Mouse (Mus musculus): ENCODE data around the gene Magi1. TPM values are rescaled to one million over a fixed set of nuclear protein-coding genes. Genes with fewer than 3 reads are reported as not detected.

The Magi1 gene
- polyA plus RNA-seq, 1 experiment from 2014 or later: 1.9 TPM

DNA sequence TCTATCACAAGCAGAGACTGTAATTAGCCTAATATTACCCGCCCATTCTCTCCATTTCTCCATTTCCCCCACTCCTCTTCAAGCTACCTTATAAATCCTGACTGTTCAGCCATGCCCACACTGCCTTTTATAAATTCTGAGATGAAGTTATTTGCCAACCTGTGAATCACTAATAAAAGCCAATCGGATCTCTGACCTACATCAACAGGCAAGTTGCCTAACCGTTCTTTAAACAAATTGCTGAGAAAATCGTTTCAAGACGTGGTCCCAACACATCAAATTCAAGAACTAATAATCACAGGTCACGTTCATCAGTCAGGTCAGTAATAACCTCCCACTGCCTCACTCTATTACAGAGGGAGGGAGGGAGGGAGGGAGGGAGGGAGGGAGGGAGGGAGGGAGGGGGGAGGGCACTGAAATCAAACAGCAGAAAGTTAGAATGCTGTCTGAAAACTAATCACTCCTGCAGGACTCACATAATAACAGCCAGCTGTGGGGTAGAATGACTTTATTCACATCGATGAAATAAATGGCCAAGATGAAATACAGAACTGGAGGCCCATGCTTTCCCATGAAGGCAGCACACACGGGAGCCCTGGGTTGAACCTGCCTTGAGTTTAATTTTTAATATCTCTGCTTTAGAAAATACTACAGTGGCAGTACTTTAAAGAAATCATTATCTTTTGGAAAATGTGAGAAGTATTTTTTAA lies 215.8 kb downstream of the Magi1 start:
- Histone ChIP-seq H3K27me3 (ENCODE audit: insufficient read depth, low read length) (no peaks in the 10 kb centered on the region), H3K27ac (ENCODE audit: low read depth) (no peak overlapping the region), H3K9ac (replicated peaks) (no peak overlapping the region), H3K4me1 (ENCODE audit: insufficient read depth) (peaks cover 8% of the 10 kb centered on the region), H3K4me2 (ENCODE audit: low read depth, low read length) (no peak overlapping the region), H3K4me3 (ENCODE audit: low read depth, low read length) (no peak overlapping the region), H3K9me3 (ENCODE audit: low read length) (no peaks in the 10 kb centered on the region), H3K36me3 (replicated peaks; ENCODE audit: insufficient read depth, low read length) (no peaks in the 10 kb centered on the region)
- no peak for ATAC-seq
- 65% methylated on average over 8 of the region's 8 CpGs for WGBS (ENCODE audit: insufficient replicate concordance)
- no peak for DNase-seq
- TF ChIP-seq CTCF (IDR thresholded peaks at IDR 0.05; ENCODE audit: low read depth): no peak
- no peak for TF ChIP-seq EP300 (IDR thresholded peaks at IDR 0.05; ENCODE audit: low read depth)

DNA sequence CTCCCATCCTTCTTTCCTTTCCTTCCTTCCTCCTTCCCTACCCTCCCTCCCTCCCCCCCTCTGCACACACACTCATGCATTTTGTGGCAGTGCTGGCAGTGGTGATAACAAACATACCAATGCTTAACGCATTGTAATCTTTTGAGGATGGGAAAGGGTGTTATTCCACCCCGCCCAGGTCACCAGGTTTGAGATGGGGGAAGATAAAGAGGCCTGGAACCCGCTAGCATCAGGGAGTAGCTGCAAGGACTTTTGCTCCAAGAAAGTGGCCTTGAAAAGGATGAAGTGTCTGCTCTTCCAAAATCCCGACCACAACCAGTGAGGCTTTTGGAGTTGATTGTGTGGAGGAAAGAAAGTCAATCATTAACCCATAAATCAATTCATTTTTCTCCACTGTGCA lies 218.9 kb downstream of the Magi1 start:
- Histone ChIP-seq H3K27ac (ENCODE audit: low read depth) (no peak overlapping the region), H3K4me3 (ENCODE audit: low read depth, low read length) (no peak overlapping the region), H3K9ac (replicated peaks) (no peak overlapping the region), H3K36me3 (replicated peaks; ENCODE audit: insufficient read depth, low read length) (no peaks in the 10 kb centered on the region), H3K27me3 (ENCODE audit: insufficient read depth, low read length) (no peaks in the 10 kb centered on the region), H3K9me3 (ENCODE audit: low read length) (no peaks in the 10 kb centered on the region), H3K4me1 (ENCODE audit: insufficient read depth) (peaks cover 8% of the 10 kb centered on the region), H3K4me2 (ENCODE audit: low read depth, low read length) (no peak overlapping the region)
- TF ChIP-seq CTCF (IDR thresholded peaks at IDR 0.05; ENCODE audit: low read depth) (no peak), EP300 (IDR thresholded peaks at IDR 0.05; ENCODE audit: low read depth) (no peak)
- ATAC-seq (no peak), DNase-seq (no peak)
- WGBS (ENCODE audit: insufficient replicate concordance): 34% methylated on average over 4 of the region's 4 CpGs

DNA sequence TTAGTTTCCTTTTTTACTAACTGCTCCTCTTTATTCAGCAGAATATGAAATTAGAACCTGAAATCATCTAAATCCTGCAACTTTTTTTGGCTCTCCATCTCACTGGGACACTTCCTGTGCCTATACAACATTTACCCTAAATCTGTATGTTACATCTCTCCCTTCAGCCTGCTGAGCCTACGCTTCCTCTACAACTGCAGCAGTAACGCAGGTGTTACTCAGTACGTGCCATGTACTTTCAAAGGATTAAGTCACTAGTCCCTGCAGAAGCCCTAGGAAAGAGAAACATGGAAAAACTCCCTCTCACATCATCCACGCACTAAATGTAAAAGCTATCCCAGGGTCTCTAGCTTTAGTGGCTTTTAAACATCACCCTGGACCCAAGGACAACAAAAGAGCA lies 220.2 kb downstream of the Magi1 start:
- no peak for TF ChIP-seq CTCF (IDR thresholded peaks at IDR 0.05; ENCODE audit: low read depth)
- no peak for TF ChIP-seq EP300 (IDR thresholded peaks at IDR 0.05; ENCODE audit: low read depth)
- no peak for DNase-seq
- Histone ChIP-seq H3K4me1 (ENCODE audit: insufficient read depth) (peaks cover 8% of the 10 kb centered on the region), H3K4me3 (ENCODE audit: low read depth, low read length) (no peak overlapping the region), H3K27me3 (ENCODE audit: insufficient read depth, low read length) (no peaks in the 10 kb centered on the region), H3K4me2 (ENCODE audit: low read depth, low read length) (no peak overlapping the region), H3K27ac (ENCODE audit: low read depth) (0 out of 2 replicates have a peak overlapping the region, but pooled peaks have one; percentile 2), H3K9me3 (ENCODE audit: low read length) (no peaks in the 10 kb centered on the region), H3K36me3 (replicated peaks; ENCODE audit: insufficient read depth, low read length) (no peaks in the 10 kb centered on the region), H3K9ac (replicated peaks) (no peak overlapping the region)
- 56% methylated on average over 4 of the region's 4 CpGs for WGBS (ENCODE audit: insufficient replicate concordance)
- no peak for ATAC-seq

DNA sequence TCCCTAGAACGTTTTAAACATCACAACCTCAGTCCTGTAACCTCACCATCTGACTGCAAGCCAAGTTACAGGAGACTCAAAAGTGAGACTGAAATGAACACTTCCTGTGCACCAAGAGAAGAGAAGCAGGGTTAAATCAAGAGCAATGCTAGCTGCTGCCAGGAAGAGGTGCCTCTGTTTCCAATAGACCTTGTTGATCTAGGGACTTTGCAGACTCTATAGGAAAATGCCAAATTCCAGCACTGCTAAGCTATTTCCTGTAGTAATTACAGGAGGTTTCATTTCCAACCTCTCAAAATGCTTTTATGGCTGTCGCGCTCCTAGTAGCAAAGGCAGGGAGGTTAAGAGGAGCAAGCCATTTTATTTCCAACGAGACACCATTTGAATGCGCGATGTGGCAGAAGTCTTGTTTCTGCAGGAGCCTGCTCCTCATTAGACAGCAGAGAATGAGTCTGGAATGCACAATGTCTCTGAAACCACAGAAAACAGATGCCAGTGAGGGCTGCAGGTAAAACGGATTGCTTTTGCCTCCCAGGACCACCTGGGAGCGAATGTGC lies 222.2 kb downstream of the Magi1 start:
- no peaks in the 10 kb centered on the region for H3K27me3 ChIP-seq (ENCODE audit: insufficient read depth, low read length)
- WGBS (ENCODE audit: insufficient replicate concordance): 69% methylated on average over 8 of the region's 8 CpGs
- H3K4me3 ChIP-seq (ENCODE audit: low read depth, low read length): no peak overlapping the region
- TF ChIP-seq EP300 (IDR thresholded peaks at IDR 0.05; ENCODE audit: low read depth) (no peak), CTCF (IDR thresholded peaks at IDR 0.05; ENCODE audit: low read depth) (no peak)
- no peak overlapping the region for H3K9ac ChIP-seq (replicated peaks)
- H3K4me2 ChIP-seq (ENCODE audit: low read depth, low read length): no peak overlapping the region
- no peaks in the 10 kb centered on the region for H3K36me3 ChIP-seq (replicated peaks; ENCODE audit: insufficient read depth, low read length)
- DNase-seq (no peak), ATAC-seq (no peak)
- no peak overlapping the region for H3K27ac ChIP-seq (ENCODE audit: low read depth)
- peaks cover 10% of the 10 kb centered on the region for H3K4me1 ChIP-seq (ENCODE audit: insufficient read depth)
- no peaks in the 10 kb centered on the region for H3K9me3 ChIP-seq (ENCODE audit: low read length)

DNA sequence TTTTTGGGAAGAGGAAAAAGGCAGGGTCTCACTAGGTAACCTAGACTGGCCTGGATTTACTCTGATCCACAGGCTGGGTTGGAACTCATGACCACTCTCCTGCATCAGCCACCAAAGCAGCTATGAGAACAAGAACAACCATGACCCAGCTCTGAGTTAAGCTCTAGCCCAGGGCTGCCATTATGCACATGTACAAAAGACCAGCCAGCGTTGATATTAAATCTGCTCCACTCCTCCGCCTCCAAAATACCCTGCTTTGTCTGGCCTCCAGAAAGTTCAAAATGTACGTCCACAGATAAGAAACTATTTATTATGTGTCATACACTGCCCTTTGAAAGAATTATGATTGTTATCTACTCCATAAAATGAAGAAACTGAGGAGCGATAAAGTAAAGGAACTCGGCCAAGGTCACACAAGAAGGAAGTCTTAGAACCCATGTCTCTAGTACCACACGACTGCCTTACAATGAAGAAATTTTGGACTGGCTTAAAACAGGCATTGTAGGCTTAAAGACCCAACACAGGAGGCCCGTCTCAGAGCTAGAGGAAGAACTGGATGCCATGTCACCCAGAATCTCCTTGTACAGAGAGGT lies 223.0 kb downstream of the Magi1 start:
- Histone ChIP-seq H3K4me1 (ENCODE audit: insufficient read depth) (peaks cover 13% of the 10 kb centered on the region), H3K27ac (ENCODE audit: low read depth) (no peak overlapping the region), H3K36me3 (replicated peaks; ENCODE audit: insufficient read depth, low read length) (no peaks in the 10 kb centered on the region), H3K9me3 (ENCODE audit: low read length) (no peaks in the 10 kb centered on the region), H3K27me3 (ENCODE audit: insufficient read depth, low read length) (no peaks in the 10 kb centered on the region), H3K9ac (replicated peaks) (no peak overlapping the region), H3K4me2 (ENCODE audit: low read depth, low read length) (no peak overlapping the region), H3K4me3 (ENCODE audit: low read depth, low read length) (no peak overlapping the region)
- no peak for DNase-seq
- ATAC-seq: no peak
- 74% methylated on average over 7 of the region's 7 CpGs for WGBS (ENCODE audit: insufficient replicate concordance)
- TF ChIP-seq EP300 (IDR thresholded peaks at IDR 0.05; ENCODE audit: low read depth): no peak
- no peak for TF ChIP-seq CTCF (IDR thresholded peaks at IDR 0.05; ENCODE audit: low read depth)

DNA sequence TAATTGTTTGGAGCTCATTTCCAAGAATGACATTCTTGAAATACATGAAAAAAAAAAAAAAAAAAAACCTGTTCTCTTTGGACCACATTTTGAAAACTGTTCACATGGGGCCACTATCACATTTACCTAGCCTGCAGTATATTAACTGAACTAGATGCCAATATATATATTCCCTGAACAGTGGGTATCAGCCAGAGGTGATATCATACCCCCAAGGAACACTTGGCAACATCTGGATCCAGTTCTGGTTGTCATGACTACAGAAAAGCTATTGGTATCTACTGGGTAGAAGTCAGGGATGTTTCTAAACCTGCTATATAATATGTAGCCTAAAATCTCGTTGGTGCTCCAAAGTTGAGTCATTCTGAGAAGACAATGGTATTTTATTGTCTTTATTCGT lies 224.6 kb downstream of the Magi1 start:
- H3K27ac ChIP-seq (ENCODE audit: low read depth): no peak overlapping the region
- no peaks in the 10 kb centered on the region for H3K36me3 ChIP-seq (replicated peaks; ENCODE audit: insufficient read depth, low read length)
- ATAC-seq (no peak), DNase-seq (no peak)
- H3K9ac ChIP-seq (replicated peaks): no peak overlapping the region
- H3K9me3 ChIP-seq (ENCODE audit: low read length): no peaks in the 10 kb centered on the region
- H3K4me1 ChIP-seq (ENCODE audit: insufficient read depth): peaks cover 4% of the 10 kb centered on the region
- H3K27me3 ChIP-seq (ENCODE audit: insufficient read depth, low read length): no peaks in the 10 kb centered on the region
- WGBS (ENCODE audit: insufficient replicate concordance): 73% methylated on average over 2 of the region's 2 CpGs
- no peak overlapping the region for H3K4me2 ChIP-seq (ENCODE audit: low read depth, low read length)
- no peak overlapping the region for H3K4me3 ChIP-seq (ENCODE audit: low read depth, low read length)
- TF ChIP-seq CTCF (IDR thresholded peaks at IDR 0.05; ENCODE audit: low read depth): no peak
